Mouse (Mus musculus) limb, embryonic 10.5 days (tissue): ENCODE results near the gene Cyth2. TPM values are rescaled to one million over a fixed set of nuclear protein-coding genes. Genes with fewer than 3 reads are reported as not detected.

Experiments
- DNase-seq: peaks from one replicate; pipeline ENCODE4 v3.0.0-alpha.2; 2017; ENCODE audit warnings: low spot score
- H3K27ac ChIP-seq: fragments of 300-500 bp; sonication (generic); 2 replicates; pipeline ENCODE4 v1.5.1; 2016; ENCODE audit warnings: mild to moderate bottlenecking
- H3K27me3 ChIP-seq: fragments of 300-500 bp; sonication (generic); 2 replicates; pipeline ENCODE4 v1.6.1; 2016; ENCODE audit warnings: low read depth, mild to moderate bottlenecking; ENCODE audit not compliant: poor library complexity, severe bottlenecking
- H3K36me3 ChIP-seq: fragments of 300-500 bp; sonication (generic); 2 replicates; pipeline ENCODE4 v1.6.1; 2016; ENCODE audit warnings: mild to moderate bottlenecking, moderate library complexity
- H3K4me1 ChIP-seq: fragments of 300-500 bp; sonication (generic); 2 replicates; pipeline ENCODE4 v1.6.1; 2016
- H3K4me3 ChIP-seq: fragments of 300-500 bp; sonication (generic); 2 replicates; pipeline ENCODE4 v1.5.1; 2016; ENCODE audit warnings: mild to moderate bottlenecking, moderate library complexity
- H3K9me3 ChIP-seq: fragments of 300-500 bp; sonication (generic); replicated peaks from 2 replicates; pipeline ENCODE4 v1.6.1; 2016; ENCODE audit warnings: mild to moderate bottlenecking
- WGBS: fragments of 180-500 bp; shearing (Covaris S2); methylation state at CpG from one replicate; pipeline ENCODE4 v1.1.7; 2016; 5-methylcytosine and 5-hydroxymethylcytosine counted together
- polyA plus RNA-seq: library from polyadenylated mRNA; unstranded; fragments of >200 nt; fragmentation: Nextera tagmentation; extraction: Ambion mirVana; gene quantifications from 2 replicates; pipeline ENCODE4 v1.2.1, GENCODE M21; 2016

Cyth2 gene
- polyA plus RNA-seq, 1 experiment from 2014 or later, result 170 TPM

GRCm38 (mm10) chr7:45831128-45831525, 16.7 kb upstream of the Cyth2 start:
- peaks cover 52% of the 10 kb centered on the region for H3K27me3 ChIP-seq
- H3K4me1 ChIP-seq, result peaks cover 36% of the 10 kb centered on the region
- DNase-seq, result no peak
- H3K27ac ChIP-seq, result peak overlapping the region; percentile 85; the same call in 1 of the 2 replicates
- H3K9me3 ChIP-seq, result no peaks in the 10 kb centered on the region
- H3K4me3 ChIP-seq, result peak overlapping the region; percentile 94
- peaks cover 35% of the 10 kb centered on the region for H3K36me3 ChIP-seq
- WGBS, result 21% methylated on average over 5 of the region's 5 CpGs

DNA sequence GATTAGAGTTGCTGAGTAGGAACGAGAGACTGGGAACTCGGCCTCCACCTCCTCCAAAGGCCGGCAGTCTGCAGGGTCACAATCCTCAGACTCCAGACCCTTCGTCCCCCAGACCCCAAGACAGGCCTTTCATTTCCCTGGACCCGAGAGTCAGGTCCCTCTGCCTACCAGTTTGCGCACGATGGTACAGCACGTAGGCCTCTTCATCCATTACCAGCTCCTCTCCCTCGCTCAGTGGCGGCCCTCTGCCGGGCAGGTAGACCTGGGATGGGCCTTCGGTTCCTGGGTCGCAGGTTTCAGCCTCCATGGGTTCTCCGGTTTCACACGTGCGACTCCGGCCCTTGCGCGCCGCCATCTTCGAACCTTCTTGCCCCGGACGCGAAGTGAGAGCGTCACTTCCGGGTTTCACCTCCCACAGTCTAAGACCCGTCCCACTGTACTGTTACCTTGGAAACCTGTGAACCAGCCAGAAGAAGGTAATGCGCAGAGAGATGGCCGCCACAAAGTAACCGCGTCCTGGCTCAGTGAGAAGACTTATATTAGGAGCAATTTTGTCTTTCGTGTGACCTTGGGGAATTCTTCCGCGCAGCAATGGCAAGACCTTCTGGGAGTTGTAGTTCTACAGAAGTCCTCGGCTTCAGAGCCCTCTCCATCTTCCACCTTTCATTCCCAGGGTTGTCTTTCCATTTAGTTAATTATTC, 16.2 kb upstream of the Cyth2 start, which contains the start of gene Grwd1:
TSS of gene Grwd1 (minus strand) at position 518 of the 701 bp plus-strand sequence.
- Histone ChIP-seq H3K27me3 (peaks cover 47% of the 10 kb centered on the region), H3K4me1 (peaks cover 36% of the 10 kb centered on the region), H3K27ac (peak within 1 kb of the TSS; percentile 85), H3K4me3 (peak within 1 kb of the TSS; percentile 94), H3K9me3 (no peaks in the 10 kb centered on the region), H3K36me3 (peaks cover 41% of the 10 kb centered on the region)
- under 1% methylated on average over 35 of the region's 35 CpGs for WGBS
- peak; percentile 92 for DNase-seq

- Histone ChIP-seq H3K27me3 (peaks cover 7% of the 10 kb centered on the region), H3K4me3 (no peak overlapping the region), H3K4me1 (peaks cover 14% of the 10 kb centered on the region), H3K9me3 (no peaks in the 10 kb centered on the region), H3K27ac (no peak overlapping the region), H3K36me3 (peaks cover 79% of the 10 kb centered on the region)
- WGBS, result 92% methylated on average over 7 of the region's 7 CpGs
- DNase-seq, result no peak
Observed at GRCm38 (mm10) chr7:45826631-45827030, 12.2 kb upstream of the Cyth2 start.

- H3K4me3 ChIP-seq, result no peak within 1 kb of the TSS
- 79% methylated on average over 7 of the region's 7 CpGs for WGBS
- H3K27me3 ChIP-seq, result peaks cover 12% of the 10 kb centered on the region
- peaks cover 82% of the 10 kb centered on the region for H3K36me3 ChIP-seq
- DNase-seq, result no peak
- H3K9me3 ChIP-seq, result no peaks in the 10 kb centered on the region
- H3K27ac ChIP-seq, result no peak within 1 kb of the TSS
- peaks cover 8% of the 10 kb centered on the region for H3K4me1 ChIP-seq
Observed at GRCm38 (mm10) chr7:45824598-45824997, 10.2 kb upstream of the Cyth2 start, which contains the start of gene Kcnj14. TSS of gene Kcnj14 (minus strand) at chr7:45824782.

- Histone ChIP-seq H3K27ac (no peak overlapping the region), H3K4me1 (peaks cover 8% of the 10 kb centered on the region), H3K36me3 (peaks cover 46% of the 10 kb centered on the region), H3K27me3 (peaks cover 20% of the 10 kb centered on the region), H3K9me3 (no peaks in the 10 kb centered on the region), H3K4me3 (no peak overlapping the region)
- no peak for DNase-seq
Observed at GRCm38 (mm10) chr7:45820913-45821312, 6.5 kb upstream of the Cyth2 start.

DNA sequence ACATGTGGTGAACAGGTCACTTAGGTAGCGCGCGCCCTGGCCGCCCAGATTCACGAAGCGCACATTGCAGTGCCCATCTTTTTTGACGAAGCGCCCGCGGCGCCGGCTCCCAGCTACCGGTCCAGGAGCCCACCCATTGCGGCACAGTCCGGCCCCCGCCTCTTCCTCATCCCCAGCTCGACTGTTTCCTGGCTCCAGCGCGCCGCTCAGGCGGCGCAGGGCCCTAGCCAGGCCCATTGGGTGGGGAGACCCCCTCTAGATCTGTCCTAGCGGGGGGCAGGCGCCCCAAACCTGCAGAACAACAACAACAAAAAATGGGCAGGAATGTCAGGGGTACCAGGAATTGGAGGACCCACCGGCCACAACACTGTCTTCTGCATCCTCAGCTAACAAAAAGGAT, 5.5 kb upstream of the Cyth2 start:
- Histone ChIP-seq H3K36me3 (peaks cover 35% of the 10 kb centered on the region), H3K4me1 (peaks cover 18% of the 10 kb centered on the region), H3K27ac (no peak overlapping the region; the same call in 1 of the 2 replicates), H3K4me3 (peak overlapping the region; percentile 35), H3K9me3 (no peaks in the 10 kb centered on the region), H3K27me3 (peaks cover 20% of the 10 kb centered on the region)
- no peak for DNase-seq
- 12% methylated on average over 25 of the region's 25 CpGs for WGBS

GRCm38 (mm10) chr7:45815984-45816351, 1.6 kb upstream of the Cyth2 start:
- H3K9me3 ChIP-seq, result no peaks in the 10 kb centered on the region
- WGBS, result 59% methylated on average over 2 of the region's 2 CpGs
- peaks cover 36% of the 10 kb centered on the region for H3K4me1 ChIP-seq
- H3K36me3 ChIP-seq, result peaks cover 22% of the 10 kb centered on the region
- peaks cover 20% of the 10 kb centered on the region for H3K27me3 ChIP-seq
- H3K27ac ChIP-seq, result no peak overlapping the region
- DNase-seq, result no peak
- no peak overlapping the region for H3K4me3 ChIP-seq

- Histone ChIP-seq H3K9me3 (no peaks in the 10 kb centered on the region), H3K27me3 (peaks cover 16% of the 10 kb centered on the region), H3K4me1 (peaks cover 36% of the 10 kb centered on the region), H3K36me3 (peaks cover 27% of the 10 kb centered on the region), H3K27ac (peak overlapping the region; percentile 37; the same call in 1 of the 2 replicates), H3K4me3 (peak overlapping the region; percentile 98)
- 59% methylated on average over 10 of the region's 10 CpGs for WGBS
- no peak for DNase-seq
Observed at GRCm38 (mm10) chr7:45815323-45815983, 1.1 kb upstream of the Cyth2 start.

DNA sequence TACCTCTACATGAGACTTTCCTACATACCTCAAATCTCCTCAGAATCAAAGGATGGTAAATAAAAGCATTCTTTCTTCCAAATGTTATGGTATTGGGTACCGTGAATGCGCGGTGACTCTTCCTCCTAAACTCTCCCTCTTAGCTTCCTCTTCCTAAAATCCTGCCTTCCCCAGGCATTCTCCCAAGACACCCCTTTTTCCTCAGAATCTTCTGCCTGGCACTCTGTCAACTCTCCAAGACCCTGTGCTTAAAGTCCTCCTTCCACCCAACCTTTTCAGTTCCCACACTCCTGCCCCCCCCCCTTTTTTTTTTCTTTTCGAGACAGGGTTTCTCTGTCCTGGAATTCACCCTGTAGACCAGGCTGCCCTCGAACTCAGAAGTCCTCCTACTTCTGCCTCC, 460 bp upstream of the Cyth2 start:
- peaks cover 34% of the 10 kb centered on the region for H3K36me3 ChIP-seq
- H3K4me1 ChIP-seq, result peaks cover 33% of the 10 kb centered on the region
- peak overlapping the region; percentile 98 for H3K4me3 ChIP-seq
- peak overlapping the region; percentile 37; the same call in 1 of the 2 replicates for H3K27ac ChIP-seq
- H3K27me3 ChIP-seq, result peaks cover 10% of the 10 kb centered on the region
- H3K9me3 ChIP-seq, result no peaks in the 10 kb centered on the region
- WGBS, result 12% methylated on average over 5 of the region's 5 CpGs
- DNase-seq, result no peak

DNA sequence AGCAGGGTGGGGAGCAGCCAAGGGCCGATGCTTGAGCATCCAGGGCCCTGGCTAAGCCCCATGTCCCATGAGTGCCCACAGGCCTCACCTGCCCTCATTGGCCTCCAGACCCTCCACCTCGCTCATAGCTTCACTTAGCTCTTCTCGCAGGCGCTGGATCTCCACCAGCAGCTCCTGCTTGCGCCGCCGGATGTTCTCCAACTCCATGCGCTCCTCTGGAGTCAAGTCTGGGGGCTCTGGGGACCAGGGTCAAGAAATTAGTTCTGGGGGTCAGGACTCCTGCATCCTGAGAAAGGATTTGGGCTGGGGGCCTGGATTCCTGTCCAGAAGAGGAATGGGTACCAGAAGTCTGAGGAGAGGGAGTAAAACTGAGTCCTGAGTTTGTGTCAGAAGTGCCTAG, 1.5 kb downstream of the Cyth2 start:
- Histone ChIP-seq H3K4me1 (peaks cover 37% of the 10 kb centered on the region), H3K4me3 (peak overlapping the region; percentile 98), H3K27ac (peak overlapping the region; percentile 100), H3K9me3 (no peaks in the 10 kb centered on the region), H3K36me3 (peaks cover 53% of the 10 kb centered on the region), H3K27me3 (no peaks in the 10 kb centered on the region)
- DNase-seq, result no peak
- 92% methylated on average over 8 of the region's 8 CpGs for WGBS

DNA sequence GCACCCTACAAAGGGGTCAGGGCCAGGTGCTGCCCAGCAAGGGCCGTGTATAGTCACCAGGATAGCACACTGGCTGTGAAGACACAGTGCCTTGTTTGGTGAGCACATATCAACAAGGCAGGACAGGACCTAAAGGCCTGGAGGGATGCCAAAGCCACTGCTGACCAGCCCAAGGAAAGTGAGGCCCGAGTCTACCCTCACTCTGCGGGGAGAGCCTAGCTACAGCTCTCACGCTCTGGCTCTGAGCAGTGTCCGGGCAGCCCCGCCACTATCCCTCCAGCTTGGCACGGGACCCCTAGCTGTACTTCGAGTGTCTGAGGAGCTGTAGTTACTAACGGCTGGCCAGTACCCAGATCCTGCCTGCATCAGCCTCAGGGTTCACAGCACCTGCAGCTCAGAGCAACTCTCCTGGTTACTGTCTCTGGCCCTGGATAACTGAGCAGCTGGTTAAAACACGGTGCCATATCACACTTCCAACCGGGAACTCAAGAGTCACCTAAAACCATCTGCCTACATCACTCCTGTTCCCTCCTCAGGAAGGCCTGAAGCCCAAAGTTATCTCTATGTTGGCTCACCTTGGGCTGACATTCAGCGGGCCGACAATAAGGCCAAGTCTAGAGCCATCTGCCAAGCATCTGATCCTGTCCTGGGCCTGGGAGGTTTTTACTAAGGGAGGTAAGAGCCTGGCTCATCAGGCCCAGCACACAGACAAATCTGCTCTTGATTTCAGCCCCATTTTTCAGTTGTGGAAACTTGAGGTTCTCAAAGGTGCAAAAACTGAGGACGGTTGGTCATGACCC, 4.9 kb downstream of the Cyth2 start:
- H3K36me3 ChIP-seq, result peaks cover 76% of the 10 kb centered on the region
- H3K27me3 ChIP-seq, result no peaks in the 10 kb centered on the region
- no peak overlapping the region for H3K4me3 ChIP-seq
- H3K9me3 ChIP-seq, result no peaks in the 10 kb centered on the region
- WGBS, result 89% methylated on average over 14 of the region's 14 CpGs
- no peak overlapping the region for H3K27ac ChIP-seq
- peaks cover 24% of the 10 kb centered on the region for H3K4me1 ChIP-seq
- DNase-seq, result no peak

- DNase-seq, result no peak
- WGBS, result 41% methylated on average over 11 of the region's 11 CpGs
- H3K27ac ChIP-seq, result no peak overlapping the region
- peaks cover 86% of the 10 kb centered on the region for H3K36me3 ChIP-seq
- no peaks in the 10 kb centered on the region for H3K9me3 ChIP-seq
- H3K4me3 ChIP-seq, result no peak overlapping the region
- no peaks in the 10 kb centered on the region for H3K27me3 ChIP-seq
- peaks cover 24% of the 10 kb centered on the region for H3K4me1 ChIP-seq
Observed at GRCm38 (mm10) chr7:45808471-45808870, 5.9 kb downstream of the Cyth2 start.

DNA sequence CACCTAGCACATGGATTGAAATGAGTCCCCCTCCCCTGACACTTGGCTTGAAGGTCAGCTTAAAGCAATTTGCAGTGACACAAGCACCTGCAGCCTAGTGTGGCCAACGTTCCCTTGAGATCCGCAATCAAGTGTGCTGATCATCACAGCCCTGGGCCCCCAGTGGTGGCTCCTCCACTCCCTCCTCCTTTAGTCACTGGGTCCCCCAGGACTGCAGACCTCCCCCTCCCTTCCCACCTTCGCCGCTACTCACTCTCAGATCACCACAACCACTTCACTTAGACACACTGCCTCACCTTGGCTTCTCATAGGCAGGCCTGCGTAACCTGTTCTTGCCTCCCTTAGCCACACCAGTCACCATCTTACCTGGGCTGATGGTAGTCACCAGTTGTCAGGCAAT, 8.4 kb downstream of the Cyth2 start:
- H3K9me3 ChIP-seq, result no peaks in the 10 kb centered on the region
- WGBS, result 66% methylated on average over 5 of the region's 5 CpGs

More for the DNA sequence above, 8.4 kb downstream of the Cyth2 start:
- DNase-seq, result no peak
- H3K36me3 ChIP-seq, result peaks cover 86% of the 10 kb centered on the region
- H3K4me1 ChIP-seq, result peaks cover 13% of the 10 kb centered on the region
- H3K4me3 ChIP-seq, result no peak overlapping the region
- no peaks in the 10 kb centered on the region for H3K27me3 ChIP-seq
- no peak overlapping the region for H3K27ac ChIP-seq
